Mouse (Mus musculus) erythroid progenitor cell, adult 5-6 weeks (primary cell): ENCODE measurements around the gene Hoxd10. TPM values are rescaled to one million over a fixed set of nuclear protein-coding genes. Genes with fewer than 3 reads are reported as not detected.

Source experiments
- ATAC-seq: replicated peaks from 2 replicates; pipeline ENCODE4 v1.8.0; 2016; ENCODE audit warnings: moderate number of reproducible peaks, mild to moderate bottlenecking, moderate TSS enrichment, inconsistent platforms; ENCODE audit not compliant: poor library complexity, low FRiP score, severe bottlenecking
- total RNA-seq, 2 experiments: library from RNA; stranded (forward) in 1 of 2; stranded (reverse) in 1 of 2; fragments of 150-400 nt in 1 of 2; fragments of 186-747, 209-891 nt in 1 of 2; gene quantifications; 2 replicates each; pipeline versions ENCODE4 v1.2.3 to v1.2.4; 2015 to 2017; ENCODE audit warnings: low replicate concordance in 2 of 2

The Hoxd10 gene
- total RNA-seq, 2 experiments from 2014 or later = not detected

DNA sequence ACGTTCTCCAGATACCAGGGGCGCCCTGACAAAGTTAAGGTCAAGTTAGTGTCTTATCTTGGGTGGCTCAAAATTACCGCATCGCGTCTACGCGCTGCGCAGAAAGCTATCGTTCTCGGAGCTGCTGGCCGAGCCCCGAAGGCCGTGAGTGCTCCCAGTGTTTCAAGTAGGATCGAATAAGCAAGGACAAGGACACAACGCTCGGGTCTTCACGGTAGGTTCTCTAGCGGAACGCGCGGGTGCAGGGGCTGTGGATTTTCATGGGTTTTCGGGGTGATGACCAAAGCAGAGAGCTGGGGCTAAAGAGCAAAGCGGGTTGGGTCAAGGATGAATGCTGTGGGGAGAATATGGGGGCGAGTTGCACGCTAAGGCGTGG, 12.1 kb upstream of the Hoxd10 start:
- no peak for ATAC-seq

DNA sequence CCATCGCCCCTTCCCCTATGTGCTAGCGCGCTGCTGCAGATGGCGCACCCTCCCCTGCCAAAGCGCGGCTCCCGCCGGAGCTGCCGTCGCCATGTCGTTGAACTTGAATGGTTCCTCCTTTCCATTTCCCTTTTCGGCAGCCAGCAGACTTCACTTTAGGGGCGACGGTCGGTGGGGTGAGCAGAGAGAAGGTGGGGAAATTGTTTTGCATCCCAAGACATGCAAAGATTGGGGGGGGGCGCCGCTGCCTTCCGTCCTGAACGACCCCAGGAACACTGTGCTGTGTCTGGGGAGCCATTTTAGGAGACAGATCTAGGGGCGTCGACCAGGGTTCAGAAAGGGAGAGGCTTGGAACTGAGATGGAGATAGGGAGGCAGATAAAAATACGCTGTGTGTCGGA, 11.7 kb upstream of the Hoxd10 start:
- ATAC-seq = no peak

- ATAC-seq = no peak
Measured at GRCm38 (mm10) chr2:74680561-74681398, 10.9 kb upstream of the Hoxd10 start.

DNA sequence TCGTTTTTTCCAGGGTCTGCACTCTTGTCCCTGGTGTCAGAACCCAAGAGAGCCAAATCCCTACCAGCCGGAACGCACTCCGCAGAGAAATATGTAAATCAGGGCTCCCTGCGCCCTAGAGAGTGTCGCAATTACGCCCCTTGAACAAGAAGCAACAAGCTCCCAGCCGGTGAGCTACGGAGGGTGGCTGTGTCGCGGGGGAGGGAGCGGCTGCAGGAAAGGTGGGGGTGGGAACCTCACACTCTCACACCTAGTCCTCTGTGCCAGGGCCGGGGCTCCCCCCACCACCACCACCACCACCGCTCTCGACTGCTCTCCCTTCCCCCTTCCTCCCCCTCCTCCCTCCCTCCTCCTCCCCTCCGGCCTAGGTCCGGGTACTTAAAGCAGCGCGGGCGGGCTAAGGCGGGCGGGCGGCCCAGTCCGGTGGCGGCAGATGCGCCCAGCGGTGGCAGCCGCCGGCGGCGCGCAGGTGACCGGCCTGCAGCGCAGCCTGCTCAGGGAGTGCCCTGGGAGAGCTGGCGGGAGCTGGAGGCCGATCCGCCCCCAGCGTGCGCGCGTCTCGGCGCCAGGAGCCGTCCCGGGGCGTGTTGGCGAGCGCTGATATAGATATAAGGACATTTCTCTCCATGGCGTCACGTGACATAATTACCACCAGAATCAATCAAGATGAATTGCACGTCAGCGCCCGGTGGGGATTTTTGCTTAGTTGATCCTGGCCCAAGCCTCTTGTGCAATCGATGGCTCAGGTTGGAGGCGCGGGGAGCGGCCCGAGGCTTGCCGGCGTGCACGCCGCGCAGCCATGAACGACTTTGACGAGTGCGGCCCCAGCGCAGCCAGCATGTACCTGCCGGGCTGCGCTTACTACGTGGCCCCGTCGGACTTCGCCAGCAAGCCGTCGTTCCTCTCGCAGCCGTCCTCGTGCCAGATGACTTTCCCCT, 9.9 kb upstream of the Hoxd10 start:
- ATAC-seq = no peak

- ATAC-seq = no peak
Measured at GRCm38 (mm10) chr2:74682796-74683195, 8.9 kb upstream of the Hoxd10 start.

DNA sequence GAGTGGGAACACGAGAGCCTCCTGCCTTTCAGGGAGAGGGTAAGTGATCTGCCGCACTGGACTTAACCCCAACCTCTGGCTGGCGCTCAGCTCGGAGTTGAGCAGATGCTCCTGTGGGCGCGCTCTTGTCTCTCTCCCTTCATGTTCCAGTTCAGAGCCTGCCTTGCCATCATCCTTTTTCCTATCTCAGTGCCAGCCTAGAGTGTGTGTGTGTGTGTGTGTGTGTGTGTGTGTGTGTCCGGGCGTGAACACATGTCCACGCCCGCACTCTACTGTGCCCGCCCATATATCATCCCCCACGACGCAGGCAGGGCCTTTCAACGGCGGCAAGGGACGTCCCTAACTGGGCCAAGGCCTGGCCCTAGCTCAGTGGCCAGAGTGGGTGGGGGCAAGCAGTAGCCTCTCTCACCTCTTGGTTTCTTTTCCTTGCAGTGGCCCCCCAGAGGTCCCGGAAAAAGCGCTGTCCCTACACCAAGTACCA, 8.2 kb upstream of the Hoxd10 start:
- ATAC-seq = no peak

GRCm38 (mm10) chr2:74684106-74684505, 7.6 kb upstream of the Hoxd10 start:
- ATAC-seq = no peak

DNA sequence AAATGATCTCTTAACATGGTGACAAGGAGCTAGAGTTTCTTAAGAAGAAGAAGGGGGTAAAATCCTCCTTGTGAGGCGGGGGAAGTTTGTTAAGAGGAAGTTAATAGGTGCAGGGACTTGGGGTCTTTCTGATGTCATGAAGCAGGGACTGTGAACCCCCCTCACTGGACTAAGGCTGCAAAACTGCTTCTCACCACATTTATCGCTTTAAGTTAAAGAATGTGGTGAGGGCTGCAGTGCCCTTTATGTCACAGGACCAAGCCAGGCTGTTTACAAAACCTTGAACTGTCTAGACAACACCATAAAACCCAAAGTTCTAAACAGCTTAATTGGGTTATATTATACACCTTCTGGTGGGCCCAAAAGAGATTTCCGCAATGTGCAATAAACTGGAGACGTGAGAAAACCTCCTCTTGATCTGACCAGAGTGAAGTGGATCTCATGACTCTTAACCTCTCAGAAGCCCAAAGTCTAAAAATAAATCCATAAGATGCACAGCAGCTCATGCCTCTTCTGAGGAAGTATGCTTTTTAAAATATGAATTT, 6.6 kb upstream of the Hoxd10 start:
- no peak for ATAC-seq

GRCm38 (mm10) chr2:74686301-74686987, 5.3 kb upstream of the Hoxd10 start:
- no peak for ATAC-seq

- no peak for ATAC-seq
Measured at GRCm38 (mm10) chr2:74686988-74687697, 4.6 kb upstream of the Hoxd10 start.

GRCm38 (mm10) chr2:74687698-74688555, 3.8 kb upstream of the Hoxd10 start:
- no peak for ATAC-seq

GRCm38 (mm10) chr2:74688795-74689573, 2.7 kb upstream of the Hoxd10 start:
- no peak for ATAC-seq

GRCm38 (mm10) chr2:74689574-74690337, 2.0 kb upstream of the Hoxd10 start:
- no peak for ATAC-seq

DNA sequence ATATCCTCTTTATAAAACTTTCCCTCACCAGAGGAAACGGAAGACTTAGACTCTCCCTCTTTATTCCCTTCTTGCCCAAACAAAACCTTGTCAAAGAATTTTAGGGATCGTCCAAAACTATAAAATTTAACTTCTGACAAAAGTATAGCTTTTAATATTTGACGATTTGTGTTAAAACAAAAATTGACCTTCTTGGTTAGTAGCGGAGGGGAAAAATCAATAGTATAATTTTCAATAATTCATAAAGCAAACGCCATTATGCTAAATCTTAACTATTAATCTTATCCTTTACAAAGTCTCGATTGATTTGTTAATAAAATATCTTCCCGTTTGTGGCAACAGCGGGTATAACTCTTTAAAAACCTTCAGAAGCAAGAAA, 1.4 kb upstream of the Hoxd10 start:
- no peak for ATAC-seq

GRCm38 (mm10) chr2:74691995-74692807, 477 bp downstream of the Hoxd10 start:
- ATAC-seq = no peak

- no peak for ATAC-seq
Measured at GRCm38 (mm10) chr2:74692808-74693431, 1.2 kb downstream of the Hoxd10 start.
